Mouse (Mus musculus) left cerebral cortex, adult 8-10 months (tissue): ENCODE measurements around the gene Gm10188. TPM values are rescaled to one million over a fixed set of nuclear protein-coding genes. Genes with fewer than 3 reads are reported as not detected.
A peak's percentile ranks its signal among the peaks of the same experiment; 100 is the strongest.

Experiments used
- DNase-seq, 2 experiments: peaks; one replicate each; pipeline ENCODE4 v3.0.0; 2022; ENCODE audit warnings: low spot score in 2 of 2
- total RNA-seq, 4 experiments: library from RNA; stranded (reverse); gene quantifications; 2 replicates each; pipeline ENCODE4 v1.2.4; 2022

Gene Gm10188
- total RNA-seq = not detected

DNA sequence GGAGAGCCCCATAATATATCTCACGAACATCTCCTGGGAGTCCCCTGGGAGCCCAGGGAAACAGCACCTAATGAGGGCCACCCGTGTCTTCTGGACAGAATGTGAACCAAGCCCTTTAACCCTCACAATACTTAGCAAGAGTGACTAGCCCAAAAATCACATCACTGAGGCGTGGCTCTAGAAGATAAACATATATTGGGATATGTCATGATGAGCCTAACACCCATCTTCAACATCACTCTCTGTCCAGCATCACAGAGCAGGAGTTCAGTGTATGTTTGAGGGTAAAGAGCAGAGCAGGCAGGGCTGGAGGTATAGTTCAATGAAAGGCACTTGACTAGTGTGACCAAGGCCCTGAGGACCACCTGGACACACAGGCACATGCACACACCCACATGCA, at the start of gene Gm10188:
TSS of gene Gm10188 (minus strand) at position 101 of the 400 bp plus-strand sequence.
- DNase-seq = no peak

DNA sequence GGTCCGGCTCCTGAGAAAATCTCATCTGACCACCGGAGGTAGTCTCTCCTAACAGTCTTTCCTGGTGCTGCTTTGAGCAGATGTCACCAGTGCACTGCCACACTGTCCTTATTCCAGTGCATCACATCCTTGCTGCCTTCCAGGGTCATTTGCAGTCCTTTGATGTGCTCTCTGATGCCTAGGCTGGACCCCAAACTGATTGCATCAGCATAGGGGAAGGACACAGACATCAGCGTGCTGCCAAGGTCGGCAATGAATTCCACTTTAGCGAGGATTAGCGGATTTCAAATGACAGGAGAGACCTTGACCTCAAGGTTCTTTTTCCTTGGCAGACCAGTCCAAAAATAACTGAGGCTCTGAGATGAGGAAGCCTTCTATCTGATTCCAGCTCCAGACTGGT, 47.6 kb upstream of the Gm10188 start:
- no peak for DNase-seq

DNA sequence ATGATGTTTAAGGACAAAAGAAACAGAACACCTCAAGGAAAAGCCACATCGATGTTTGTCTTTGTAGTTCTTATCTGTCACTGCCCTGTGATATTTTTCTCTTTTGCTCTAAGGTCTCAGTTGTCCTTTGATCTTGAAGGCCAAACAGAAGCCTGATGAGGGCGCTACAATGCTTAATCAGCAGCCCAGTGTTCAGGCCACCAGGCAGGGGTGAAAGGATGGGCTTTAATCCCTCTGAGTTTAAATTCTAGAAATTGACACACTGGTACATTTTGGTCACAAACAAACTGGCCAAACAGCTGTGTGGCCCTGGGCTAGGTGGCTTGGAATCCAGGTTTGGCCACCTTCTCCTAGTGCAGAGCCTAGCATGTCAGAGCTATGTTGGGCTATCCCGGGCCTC, 47.1 kb upstream of the Gm10188 start:
- DNase-seq = no peak

DNA sequence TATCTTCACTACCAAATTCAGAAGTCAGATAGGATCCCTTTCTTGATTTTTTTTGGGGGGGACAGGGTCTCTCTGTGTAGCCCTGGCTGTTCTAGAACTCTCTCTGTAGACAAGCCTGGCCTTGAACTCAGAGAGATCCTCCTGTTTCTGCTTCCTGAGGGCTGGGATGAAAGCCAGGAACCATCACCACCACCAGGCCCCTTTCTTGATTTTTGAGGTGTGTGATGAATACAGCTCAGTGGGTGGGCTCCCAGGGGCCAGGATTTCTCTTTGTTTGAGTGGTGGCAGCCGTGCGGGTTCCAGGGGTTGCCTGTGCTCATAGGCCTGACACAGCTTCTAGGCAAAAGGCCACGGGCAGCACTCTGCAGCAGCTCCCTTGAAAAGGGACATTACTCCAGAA, 41.7 kb upstream of the Gm10188 start:
- DNase-seq = no peak

DNA sequence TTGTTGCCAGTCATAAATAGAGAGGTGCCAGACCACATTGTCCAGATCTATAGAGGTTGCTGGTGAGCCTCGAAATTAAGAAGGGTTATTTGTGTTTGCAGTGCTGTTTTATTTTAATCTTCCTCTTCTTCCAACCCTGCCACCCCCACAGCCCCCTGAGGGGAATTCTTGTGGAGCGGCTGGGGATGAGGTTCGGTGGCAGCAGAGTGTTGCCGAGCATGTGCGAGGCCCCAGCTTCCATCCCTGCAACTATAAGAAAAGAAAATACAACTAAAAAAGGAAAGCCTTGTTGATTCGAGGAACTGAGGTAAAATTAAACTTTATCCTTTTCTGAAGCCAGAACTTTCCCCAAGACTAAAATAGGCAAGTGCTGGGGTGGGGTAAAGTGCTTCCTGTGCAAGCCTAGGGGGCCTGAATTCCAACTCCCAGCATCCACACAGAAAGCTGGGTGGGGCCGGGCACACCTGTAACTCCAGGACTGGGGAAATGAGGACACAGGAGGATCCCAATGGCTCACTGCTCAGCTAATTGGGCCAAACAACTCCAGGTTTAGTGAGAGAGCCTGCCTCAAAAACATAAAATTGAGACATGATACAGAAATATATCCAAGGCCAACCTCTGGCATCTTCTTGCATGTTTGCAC, 39.0 kb upstream of the Gm10188 start:
- DNase-seq = no peak

DNA sequence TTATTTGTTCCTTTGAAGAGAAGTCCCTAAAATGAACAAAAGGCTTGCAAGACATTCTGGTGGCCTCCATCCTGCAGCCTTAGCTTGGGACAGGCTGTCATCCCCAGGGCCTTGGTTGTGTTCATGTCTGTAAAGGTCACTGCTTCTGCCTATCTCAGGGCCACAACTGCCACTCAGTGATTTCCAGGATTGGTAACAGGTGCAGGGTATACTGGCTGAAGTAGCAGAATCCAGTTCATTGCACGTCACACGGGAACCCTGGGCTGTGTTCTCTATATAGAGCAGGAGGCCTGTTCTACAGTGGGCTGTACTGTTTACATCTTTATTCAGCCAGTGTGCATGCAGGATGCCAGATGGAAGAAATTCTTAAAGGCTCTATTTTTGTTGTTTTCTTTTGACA, 38.4 kb upstream of the Gm10188 start:
- DNase-seq = peak in 1 of 2 experiments; percentile 22

DNA sequence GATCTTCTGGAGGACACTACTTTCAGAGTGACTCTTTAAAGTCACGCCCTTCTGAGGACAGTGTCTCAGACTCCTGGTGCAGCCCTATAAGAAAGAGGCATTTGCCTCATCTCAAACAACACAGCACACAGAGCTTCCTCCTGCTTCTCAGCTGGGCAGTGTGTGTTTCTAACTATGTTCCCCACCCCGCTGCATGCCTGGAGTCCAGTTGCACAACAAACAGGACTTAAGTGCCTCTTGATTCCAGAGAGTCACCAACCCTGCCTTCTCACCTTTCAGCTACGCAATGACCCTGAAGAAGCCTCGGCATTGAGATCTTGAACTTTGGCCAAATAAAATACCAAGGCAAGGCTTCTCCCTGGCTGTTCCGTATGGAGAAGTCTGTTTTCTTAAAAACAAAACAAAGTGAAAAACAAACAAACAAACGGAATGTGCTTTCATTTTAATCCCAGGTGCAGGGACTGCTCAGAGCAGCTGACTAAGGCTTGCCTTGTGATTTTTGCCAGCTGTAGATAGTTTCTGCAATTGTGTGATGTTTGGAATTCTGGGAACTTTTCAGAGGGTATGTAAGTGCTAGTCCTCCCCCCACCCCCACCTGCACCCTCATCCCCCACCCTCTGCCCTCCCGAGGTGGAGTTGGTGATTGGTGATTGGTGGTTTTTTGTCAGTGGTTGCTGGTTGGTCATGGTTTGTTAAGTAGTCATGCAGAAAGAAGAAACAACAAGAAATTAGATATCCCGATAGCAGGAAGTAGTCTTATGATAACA, 37.4 kb upstream of the Gm10188 start:
- no peak for DNase-seq

DNA sequence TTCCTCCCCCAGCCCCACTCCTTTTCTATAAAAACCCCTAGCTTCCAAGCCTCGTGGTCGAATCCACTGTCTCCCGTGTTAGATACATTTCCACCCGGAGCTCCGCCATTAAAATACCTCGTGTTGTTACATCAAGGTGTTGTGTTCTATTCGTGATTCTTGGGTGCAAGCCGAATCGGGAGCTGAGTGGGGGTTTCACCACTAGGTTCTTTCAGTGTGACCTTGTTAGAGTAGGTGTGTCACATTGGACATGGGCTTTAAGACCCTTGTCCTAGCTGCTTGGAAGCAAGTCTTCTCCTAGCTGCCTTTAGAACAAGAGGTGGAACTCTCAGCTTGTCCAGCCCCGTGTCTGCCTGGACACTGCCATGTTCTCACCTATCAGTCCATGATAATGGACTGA, 36.4 kb upstream of the Gm10188 start:
- no peak for DNase-seq

DNA sequence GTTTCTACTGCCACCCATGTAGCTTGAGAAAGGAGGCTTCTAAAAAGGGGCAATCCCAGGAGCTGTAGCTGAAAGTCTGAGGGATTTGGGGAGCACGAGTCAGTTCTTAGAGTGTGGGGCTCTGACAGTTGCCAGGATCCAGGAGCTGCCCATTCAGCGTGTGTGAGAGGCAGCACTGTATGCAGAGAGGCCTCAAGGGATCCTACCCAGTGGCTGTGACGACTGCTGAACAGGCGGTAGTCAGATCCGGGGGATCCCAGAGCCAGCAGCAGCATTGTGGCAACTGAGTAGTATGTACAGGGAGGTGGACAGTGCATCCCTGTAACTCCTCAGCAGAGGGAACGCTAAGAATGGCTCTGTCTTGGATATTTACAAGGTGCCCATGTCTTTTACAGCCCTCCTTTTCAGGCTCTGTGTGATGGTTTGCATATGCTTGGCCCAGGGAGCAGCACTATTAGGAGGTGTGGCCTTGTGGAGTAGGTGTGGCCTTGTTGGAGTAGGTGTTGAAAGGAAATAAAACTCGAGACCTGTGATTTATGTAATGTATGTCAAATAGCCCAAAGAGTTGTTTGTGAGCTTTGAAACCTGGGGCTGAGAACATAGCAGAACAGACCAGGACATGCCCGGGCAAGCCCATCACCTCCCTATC, 35.8 kb upstream of the Gm10188 start:
- DNase-seq = no peak

DNA sequence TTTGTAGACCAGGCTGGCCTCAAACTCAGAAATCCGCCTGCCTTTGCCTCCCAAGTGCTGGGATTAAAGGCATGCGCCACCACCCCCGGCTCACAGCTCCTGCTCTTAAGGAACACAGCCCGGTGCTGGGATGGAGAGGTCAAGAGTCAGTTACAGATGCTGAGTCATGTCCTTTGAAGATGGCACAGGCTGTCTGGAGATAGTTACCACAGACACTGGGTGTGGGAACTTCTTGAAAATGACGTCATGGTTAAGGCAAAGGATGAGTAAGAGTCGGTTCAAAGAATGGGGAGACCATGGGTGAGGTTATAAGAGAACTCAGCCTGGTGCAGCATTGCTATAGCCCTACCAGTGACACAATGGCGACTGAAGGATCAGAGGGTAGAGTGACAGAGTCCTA, 35.0 kb upstream of the Gm10188 start:
- no peak for DNase-seq

DNA sequence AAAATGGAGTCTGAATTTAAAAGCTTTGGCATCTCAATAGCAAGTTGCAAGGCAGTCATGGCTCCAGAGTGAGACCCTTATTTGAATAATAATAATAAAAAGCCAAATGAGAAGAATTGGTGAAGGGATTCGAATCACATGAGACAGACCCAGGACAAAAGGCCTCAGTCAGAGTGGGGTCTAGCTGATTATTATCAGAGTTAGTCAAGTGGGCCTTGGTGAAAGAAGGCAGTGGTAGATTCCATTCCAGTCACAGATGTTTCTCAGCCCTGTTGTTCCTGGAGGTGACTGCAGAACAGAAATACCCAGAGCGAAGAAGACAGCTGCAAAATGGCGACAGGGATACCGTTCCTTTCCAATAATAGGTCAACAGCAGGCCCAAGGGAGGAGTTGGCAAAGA, 34.1 kb upstream of the Gm10188 start:
- DNase-seq = no peak

DNA sequence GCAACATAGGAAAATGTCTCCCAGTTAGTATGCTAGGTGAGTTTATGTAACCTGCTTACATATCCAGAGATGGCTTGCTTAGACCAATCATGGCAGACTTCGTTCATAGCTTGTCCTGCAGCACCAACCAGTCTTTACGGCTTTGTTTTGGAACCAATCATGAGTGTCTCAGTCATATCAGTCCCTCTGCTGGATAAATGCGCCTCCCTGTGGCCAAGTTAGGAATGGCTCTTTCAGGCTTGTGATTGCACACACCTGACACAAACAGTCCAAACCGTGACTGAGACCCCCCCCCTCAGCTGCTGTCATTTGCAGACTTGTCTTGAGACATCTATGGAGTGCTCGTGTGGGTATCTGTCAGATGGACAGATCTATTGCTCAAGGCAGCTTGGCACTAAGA, 31.5 kb upstream of the Gm10188 start:
- no peak for DNase-seq

DNA sequence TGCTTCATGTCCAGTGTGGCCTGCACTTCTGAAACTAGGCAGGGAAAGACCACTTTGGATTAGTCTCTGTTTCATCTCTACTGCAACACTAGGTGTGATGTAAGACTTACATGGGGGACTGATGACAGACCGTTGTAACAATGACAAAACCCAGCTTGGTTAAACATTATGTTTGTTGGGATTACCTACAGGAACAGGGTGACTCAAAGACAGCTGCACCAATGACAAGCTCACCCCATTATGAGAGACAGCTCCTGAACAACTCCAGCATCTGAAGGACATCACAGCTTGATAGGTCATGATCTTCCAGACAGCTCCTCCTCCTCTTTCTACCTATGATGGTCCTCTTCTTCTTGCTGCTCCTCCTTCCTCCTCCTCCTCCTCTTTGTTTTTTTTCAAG, 30.8 kb upstream of the Gm10188 start:
- DNase-seq = no peak

DNA sequence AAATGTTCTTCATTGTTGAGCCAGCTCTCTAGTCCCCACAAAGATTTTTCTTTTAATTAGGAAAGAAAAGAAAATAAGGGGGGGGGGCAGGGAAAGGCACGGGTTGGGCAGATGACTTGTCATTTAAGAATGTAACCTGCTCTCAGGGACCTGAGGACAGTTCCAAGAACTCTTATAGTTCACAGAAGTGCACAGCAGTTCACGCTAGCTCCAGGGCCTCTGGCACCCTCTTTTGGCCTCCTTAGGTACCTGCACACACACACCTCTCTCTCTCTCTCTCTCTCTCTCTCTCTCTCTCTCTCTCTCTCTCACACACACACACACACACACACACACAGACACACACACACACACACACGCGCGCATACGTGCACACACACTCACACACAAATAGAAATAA, 24.9 kb upstream of the Gm10188 start:
- no peak for DNase-seq

DNA sequence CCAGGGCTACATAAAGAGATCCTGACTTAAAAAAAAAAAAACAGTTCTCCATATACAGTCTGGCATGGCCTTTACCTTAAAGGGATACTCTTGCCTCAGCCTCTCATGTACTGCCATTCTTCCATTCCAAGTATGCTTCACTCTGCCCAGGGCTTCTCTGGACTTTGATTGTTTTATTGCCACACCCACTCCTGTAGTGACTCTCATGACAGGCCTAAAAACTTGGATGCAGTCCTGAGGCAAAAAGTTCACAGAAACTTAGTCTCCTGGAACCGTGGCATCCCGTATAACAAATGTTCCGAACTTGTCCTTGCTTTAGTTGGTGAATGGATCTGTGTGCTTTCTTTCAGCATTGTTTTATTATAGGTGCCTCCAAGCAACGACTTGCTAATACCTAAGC, 17.1 kb upstream of the Gm10188 start:
- no peak for DNase-seq

DNA sequence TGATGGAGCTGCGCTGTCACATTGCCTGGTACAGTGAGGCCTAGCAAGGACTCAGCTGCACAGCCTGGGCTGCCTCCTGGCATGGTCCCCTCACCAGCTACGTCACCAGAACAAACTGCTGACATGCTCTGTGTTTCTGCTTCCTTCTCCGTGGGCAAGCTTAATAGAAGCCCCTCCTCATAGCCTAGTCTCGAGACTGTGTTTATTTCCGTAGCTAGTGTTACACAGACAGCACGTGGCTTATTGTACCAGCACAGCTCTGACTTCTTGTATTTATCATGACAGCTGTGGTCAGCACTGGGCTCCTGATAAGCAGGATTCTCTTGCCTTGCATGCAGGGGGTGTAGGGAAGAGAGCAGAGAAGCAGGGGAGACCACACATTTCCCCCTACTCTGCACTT, 16.6 kb upstream of the Gm10188 start:
- no peak for DNase-seq

DNA sequence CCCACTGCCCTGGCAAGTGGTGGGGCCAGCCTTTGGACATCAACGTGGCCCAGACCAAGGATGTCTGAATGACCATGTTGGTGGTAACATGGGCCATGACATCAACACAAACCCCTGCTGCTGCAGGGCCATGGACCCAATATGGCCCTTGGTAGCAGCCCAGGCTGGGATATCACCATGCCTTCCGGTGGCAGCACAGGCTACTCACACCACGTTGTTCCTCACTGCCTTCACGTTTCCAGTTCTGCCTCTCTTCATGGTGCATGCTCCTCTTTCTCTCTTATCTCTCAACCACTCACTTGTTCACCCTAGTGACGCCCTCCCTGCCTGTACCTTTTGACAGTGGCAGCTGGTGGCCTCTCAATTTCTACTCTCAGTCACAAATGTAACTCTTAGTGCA, 15.4 kb upstream of the Gm10188 start:
- no peak for DNase-seq

DNA sequence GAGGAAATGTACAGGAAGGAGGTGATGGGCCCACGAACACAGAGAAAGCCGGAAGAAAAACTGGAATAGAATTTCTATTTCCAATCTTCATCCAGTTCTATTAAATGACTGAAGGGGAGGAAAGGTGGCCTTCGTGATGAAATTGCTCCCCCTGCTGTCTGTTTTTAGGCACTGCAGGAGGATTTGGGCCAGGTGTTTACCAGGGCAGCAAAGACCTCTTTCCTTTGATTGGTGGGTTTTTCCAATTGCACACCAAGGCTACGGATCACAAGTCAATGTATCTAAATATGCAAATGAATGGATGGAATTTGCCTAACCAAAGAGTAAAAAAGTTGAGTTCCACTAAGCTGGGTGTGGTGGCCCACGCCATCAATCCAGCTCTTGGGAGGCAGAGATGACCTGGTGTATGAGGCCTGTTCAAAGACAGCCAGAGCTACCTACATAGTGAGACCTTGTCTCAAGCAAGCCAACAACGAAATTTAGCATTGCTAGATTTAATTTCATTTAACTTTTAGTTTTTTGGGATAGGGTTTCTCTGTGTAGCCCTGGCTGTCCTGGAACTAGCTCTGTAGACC, 8.1 kb upstream of the Gm10188 start:
- peak in 1 of 2 experiments; percentile 62 for DNase-seq

DNA sequence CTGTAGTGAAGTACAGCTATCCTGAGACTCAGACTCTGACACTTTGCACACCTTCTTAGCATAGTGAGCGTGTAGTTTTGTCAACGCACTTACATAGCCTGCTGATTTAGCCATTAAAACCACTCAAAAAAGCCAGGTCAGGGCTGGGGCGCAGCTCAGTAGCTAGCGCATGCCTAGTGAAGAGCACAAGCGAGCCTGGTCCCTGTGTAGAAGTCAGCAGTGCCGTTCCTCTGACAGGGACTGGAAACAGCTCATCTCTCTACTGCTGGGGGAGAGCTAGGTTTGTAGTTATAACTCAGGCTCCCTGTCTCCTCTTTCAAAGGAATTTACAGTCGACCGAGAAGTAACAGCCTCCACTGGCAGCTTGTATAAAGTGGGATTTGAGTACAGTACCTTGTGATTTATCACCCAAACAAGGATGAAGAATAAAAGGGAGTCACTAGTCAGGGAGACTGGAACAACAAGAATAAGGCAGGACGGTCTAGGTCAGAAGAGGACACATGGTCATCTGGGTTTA, 5.2 kb upstream of the Gm10188 start:
- DNase-seq = no peak

DNA sequence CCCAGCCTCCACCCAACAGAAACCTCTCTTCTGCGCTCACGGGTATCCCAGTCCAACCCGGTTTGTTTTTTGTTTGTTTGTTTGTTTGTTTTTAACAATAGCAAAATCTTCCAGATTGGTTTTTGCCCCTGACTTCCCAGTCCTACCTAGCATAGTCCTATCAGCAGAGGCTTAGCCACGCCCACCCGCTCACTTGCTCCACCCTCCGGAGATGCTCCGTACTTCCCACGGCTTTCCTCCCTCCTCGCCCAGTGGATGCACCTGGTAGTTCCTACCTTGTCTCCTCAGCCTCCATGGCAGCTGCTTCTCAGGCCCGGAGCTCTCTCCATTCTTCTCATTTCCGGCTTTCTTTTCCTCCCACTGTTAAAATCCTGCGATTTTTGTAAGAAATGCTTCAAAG, 4.0 kb upstream of the Gm10188 start:
- no peak for DNase-seq

DNA sequence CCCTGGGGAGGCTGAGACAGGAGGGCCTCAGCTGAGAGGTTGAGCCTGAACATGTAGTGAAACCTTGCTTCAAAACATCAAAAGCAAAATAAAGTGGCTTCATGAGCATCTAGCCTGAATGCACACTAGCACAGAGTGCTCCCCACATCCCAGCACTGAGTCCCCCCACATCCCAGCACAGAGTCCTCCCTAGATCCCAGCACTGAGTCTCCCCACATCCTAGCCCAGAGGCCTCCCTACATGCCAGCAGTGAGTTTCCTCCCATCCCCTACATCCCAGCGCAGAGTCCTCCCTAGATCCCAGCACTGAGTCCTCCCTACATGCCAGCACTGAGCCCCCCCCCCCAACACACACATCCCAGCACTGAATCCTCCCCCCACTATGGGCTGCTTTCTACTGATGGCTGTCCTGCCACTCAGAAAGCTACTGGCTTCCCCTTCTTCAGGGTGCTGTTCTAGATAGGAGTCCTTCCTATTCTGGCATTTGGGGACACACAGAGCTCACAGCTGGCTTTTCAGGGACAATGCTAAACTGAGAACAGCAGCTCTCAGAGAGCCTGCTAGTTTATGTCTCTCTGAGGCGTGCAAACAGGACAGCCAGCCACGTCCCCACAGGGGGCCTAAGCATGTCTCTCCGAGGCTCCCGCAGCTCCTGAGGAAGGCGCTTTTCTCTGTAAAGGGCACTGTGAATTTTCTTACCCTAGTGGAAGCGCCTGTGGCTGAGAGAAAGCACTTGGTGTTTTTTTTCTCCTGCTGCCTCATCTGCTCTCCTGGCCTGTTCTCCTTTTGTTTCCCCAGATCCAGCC, 2.1 kb upstream of the Gm10188 start:
- DNase-seq = no peak
